Mouse (Mus musculus): ENCODE measurements around the gene Dek.
A peak's percentile ranks its signal among the peaks of the same experiment; 100 is the strongest.

Gene Dek

DNA sequence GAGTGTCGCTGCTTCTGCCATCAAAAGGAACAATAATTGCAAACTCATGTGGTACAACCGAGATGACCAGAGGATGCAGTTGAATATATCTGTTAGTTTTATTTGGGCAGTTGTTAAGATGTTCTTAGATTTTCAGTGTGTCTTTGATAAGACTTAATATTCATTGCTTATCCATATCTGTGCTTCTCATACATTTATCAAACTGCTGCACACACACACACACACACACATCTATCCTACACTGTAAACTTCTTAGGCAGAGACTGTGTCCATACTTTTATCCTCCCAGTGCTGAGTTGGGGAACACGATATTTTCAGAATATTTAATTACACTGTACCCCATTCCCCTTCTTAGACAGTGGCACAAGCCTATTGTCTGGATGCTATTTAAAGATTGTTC is 5.2 kb upstream of the Dek start:
- DNase-seq (ENCODE audit: low read depth, low spot score): no peak

DNA sequence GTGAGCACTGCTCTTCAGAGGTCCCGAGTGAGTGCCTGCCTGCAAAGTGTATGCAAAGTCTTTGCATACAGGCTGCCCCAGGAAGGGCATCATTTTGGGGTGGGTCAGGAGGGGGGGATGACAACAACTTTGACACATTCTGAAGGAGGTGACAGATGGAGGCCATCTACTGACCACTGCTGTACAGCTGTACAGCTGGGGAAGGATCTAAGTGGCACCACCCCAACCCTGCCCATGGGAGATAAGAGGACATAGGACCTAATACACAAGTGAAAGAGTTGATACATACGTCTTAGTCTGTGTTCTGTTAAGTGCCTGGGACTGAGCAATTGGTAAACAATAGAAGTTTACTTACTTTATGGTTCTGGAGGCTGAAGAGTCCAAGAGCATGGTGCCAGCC is 3.2 kb upstream of the Dek start:
- no peak for DNase-seq (ENCODE audit: low read depth, low spot score)

DNA sequence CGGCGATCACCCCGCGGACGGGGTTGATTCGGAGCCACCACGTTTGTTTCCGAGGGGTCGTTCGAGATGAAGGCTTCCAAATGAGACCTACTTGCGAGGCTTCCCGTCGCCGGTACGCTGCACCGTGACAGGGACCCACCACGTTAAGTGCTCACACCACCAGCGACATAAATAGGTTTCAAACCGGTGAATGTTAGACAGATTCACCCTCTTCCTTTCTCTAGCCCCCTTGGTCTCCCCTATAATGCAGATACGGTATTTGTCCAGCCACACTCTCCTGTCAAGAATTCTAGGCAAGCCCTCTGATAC is 533 bp upstream of the Dek start:
- no peak for DNase-seq (ENCODE audit: low read depth, low spot score)

DNA sequence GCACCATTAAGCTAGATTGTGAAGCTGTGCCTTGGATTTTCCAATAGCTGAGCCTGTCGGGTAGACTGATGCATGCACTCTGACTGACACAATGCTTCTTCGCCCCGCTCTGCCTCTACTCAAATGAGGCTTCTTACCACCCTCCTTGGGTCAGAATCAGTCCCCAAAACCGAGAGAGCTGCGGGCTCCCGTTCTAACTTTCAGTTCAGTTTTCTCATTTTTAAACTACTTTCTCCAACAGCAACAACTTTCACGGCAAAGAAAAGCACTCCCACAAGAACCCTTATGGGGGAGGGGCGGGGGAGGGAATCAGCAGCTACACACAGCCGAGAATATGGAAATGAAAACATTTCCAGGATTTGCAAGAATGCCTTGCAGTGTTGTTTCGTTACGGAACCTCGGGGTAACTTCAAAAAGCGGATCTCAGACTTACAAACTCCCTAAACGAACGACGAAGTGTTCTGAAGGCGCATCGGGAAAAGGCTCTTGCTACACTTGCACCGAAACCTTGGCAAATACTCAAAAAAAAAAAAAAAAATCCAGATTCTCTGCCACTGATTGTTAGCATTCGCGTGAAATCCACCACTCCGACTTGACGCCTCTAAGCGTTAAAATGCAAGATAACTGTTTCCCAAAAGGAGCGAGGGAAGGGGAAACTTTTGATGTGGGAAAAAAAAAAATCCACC is 1.0 kb downstream of the Dek start:
- DNase-seq (ENCODE audit: low read depth, low spot score): peak; percentile 34

DNA sequence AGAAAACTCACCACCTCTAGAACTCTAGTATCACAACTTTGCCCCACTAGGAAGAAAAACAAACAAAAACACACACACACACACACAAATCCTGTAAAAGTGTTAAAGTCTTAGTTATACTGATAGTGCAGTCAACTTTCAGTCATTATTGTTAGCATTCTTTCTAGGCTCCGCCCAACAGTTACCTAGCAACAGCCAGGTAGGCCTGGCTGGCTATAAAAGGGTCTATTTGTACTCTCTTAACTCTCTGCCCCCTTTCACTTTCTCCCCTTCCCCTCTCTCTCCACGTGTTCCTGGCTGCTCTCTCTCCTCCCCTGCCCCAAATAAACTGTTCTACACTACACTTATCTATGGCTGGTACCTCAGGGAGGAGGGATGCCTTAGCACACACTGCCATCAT is 1.9 kb downstream of the Dek start:
- DNase-seq (ENCODE audit: low read depth, low spot score): no peak

DNA sequence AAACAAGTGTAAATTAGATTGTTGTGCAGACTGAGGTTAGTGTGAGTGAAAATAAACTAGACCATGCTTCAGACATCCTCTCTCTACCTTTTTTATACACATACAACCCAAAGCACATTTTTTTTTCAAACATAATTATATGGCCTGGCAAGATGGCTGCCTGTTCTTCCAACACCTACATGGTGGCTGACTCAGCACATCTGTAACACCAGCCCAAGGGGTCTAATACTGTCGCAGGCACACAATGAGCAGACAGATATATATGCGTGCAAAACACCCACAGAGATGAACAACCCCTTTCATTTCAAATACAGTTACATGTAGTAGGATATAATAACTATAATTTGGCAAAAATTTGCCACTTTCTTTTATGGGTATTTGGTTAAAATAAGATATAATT is 5.4 kb downstream of the Dek start:
- no peak for DNase-seq (ENCODE audit: low read depth, low spot score)

DNA sequence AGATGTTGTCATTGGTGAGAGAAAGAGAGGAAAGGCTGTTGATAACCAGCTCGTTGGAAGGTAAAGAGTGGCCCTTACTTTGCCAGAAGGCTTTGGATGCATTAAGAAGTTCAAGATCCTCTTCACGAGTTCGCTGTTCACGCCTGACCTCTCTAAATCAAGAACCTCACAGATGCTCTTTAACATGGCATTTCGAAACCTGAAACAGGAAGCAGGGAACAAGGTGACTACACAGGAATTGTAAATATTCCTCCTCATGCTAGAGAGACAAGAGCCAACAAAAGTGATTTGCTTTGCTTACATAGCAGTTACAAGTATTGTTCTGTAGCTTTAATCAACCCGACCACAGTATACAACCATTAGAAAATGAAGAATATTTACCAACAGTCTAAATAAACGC is 6.7 kb downstream of the Dek start:
- DNase-seq (ENCODE audit: low read depth, low spot score): no peak

DNA sequence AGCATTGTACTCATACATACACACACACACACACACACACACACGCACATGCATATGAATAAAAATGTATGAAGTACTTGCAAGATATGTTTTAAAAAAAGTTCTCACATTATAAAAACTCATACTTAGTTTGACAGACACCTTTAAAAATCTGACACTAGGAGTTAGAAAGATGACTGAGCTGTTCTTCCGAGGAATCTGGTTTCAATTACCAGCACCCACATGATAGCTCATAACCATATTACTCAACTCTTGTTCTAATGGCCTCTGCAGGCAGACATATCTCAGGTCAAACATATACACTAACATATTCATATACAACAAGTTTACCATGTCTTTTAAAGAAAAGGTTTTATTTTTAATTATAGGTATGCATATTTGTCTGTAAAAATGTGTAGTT is 9.4 kb downstream of the Dek start:
- DNase-seq (ENCODE audit: low read depth, low spot score): no peak

DNA sequence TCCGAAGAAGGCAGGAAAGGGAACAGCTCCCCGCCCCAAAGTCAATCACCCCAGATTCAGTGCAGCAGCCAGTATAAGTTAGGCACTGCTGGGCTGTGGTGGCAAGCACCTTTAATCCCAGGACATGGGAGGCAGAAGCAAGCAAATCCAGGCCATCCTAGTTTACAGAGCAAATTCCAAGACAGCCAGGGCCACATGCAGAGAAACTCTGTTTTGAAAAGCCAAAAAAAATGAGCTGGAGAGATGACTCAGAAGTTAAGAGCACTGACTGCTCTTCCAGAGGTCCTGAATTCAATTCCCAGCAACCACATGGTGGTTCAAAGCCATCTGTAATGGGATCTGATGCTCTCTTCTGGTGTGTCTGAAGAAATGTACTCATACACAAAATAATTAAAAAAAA is 12.2 kb downstream of the Dek start:
- no peak for DNase-seq (ENCODE audit: low read depth, low spot score)

DNA sequence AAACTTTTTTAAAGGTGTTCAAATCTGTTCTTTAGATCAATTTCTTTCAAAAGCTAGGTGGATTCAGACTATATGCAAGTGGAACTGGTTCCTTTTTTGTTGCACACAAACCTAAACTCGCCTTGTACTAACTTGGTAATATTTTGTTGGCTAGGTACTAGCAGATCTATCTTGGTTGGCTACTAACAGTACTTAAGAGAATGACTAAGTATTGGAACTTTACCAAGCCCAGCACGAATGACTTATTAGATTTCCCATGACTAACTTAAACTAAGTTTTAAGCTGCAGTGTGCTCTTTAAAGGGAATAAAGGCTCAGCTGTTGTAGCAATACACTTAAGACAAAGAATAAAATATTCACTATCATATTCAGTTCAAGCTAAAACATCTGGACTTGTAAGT is 16.7 kb downstream of the Dek start:
- no peak for DNase-seq (ENCODE audit: low read depth, low spot score)

DNA sequence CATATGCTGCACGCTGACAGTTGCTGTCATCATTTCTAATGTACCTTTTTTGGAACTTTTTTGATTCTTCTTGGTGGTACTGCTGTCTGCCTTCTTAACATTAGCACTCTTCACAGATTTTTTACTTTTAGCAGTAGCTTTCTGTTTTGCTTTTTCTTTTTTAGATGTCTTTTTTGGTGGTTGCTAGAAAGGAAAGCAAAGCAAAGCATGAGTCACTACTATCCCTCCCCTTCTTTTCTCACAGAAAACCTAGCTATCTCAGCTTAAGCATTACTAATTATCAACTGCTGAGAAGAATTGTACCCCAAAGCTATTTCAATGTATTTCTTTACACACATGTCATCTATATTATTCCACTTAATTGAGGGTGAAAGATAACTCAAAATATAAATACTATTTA is 17.6 kb downstream of the Dek start:
- no peak for DNase-seq (ENCODE audit: low read depth, low spot score)

DNA sequence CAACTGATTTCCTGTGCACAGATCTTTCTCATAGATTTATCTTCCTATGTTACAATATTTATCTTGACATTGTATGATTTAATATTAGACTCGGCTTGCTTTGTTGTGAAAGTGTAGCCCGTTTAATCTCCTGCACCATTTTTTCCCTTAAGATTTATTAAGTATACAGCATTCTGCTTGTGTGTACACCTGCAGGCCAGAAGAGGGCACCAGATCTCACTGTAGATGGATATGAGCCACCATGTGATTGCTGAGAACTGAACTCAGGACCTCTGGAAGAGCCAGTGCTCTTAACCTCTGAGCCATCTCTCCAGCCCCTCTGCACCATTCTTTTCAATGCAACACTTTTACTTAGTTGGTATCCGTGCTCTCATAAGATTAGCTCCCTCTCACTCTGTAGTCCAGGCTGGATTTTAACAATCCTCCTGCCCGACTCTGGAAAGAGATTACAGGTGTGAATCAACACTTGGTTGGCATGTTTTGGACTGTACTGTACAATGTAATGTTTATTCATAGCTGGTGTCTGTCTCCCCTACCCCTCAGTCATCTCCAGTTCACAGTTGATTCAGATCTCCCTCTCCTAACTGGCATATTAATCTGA is 25.0 kb downstream of the Dek start:
- no peak for DNase-seq (ENCODE audit: low read depth, low spot score)

DNA sequence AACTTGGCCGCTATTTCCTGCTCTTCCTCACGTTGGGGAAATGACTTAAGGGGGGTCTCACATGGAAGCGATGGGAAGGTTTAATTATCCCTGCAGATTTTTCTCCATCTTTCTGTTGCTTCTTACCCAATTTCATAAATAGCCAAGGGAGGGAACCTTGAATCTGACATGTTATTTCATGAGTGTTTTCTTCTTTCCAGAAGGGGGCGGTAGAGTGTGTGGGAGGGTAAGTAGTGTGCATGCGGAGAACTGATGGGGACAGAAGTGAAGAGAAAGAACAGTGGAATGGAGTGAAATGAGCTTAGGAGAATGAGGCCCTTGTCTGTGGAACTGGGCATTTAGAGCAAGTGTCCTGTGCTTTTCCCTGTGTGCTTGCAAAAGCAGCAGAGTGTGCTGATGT is 27.2 kb downstream of the Dek start:
- DNase-seq (ENCODE audit: low read depth, low spot score): no peak

DNA sequence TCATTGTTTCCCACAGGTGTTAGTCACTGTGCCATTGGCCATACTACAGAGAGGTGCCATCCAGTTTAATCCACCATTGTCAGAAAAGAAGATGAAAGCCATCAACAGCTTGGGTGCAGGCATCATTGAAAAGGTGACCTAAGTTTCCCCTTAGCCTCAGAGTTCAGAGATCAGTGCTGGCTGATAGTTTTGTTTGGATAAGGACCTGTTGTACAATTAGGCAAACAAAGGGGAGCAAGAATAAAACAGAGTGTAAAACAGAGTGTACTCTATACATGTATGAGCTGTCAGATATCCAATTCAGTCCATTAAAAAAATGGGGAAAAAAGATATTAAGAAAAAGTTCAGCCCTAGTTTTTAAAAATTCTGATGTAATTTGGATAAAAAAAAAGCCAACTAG is 28.6 kb downstream of the Dek start:
- no peak for DNase-seq (ENCODE audit: low read depth, low spot score)

DNA sequence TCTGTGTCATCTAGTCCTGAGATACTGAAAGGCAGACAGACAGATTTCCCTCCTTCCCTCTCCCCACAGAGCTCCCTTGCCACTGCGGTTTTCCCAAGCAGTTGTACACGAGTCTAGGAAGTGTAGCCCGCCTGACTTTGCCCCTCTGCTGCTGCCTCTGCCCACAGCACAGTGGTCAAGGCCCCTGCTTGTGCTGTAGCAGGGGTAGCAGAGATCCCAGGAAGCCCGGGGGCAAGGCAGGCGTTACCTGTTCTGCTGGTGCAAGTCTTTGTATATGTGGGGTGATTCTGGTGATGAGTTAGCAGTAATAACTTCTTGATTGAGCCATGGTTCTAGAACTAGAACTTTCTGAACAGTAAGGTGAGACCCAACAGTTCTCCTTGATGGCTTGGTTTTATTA is 29.8 kb downstream of the Dek start:
- no peak for DNase-seq (ENCODE audit: low read depth, low spot score)

DNA sequence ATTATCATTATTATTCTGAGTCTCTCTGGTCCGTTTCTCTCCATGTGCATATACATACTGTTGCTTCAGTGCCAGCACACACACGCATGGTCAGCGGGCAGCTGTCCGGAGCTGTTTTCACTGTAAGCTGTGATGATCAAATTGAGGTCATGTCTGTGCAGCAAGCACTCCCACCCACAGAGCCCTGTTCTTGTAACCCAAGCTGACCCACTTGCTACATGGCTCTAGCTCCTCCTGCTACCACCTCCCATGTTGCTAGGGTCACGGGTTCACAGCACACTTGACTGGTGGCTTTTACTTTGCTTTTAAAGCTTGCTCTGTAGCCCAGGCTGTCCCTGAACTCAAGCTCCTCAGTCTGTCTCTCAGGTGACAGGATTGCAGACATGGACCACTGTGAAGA is 33.5 kb downstream of the Dek start:
- DNase-seq (ENCODE audit: low read depth, low spot score): no peak

DNA sequence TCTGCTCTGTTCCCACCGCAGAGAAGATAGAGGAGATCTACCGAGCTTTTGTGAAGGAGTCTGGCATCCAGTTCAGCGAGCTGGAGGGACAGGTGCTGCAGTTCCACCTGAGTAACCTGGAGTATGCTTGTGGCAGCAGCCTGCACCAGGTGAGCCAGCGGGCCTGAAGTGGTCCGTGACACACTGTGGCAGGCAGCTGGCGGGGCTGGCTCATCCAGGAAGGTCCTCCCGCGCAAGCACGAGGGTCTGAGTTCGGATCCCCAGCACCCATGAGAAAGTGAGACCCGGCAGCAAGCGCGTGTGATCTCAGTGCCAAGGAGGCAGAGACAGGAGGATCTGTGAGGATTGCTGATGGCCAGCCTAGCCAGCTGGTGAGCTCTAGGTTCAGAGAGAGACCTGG is 34.1 kb downstream of the Dek start:
- DNase-seq (ENCODE audit: low read depth, low spot score): no peak

DNA sequence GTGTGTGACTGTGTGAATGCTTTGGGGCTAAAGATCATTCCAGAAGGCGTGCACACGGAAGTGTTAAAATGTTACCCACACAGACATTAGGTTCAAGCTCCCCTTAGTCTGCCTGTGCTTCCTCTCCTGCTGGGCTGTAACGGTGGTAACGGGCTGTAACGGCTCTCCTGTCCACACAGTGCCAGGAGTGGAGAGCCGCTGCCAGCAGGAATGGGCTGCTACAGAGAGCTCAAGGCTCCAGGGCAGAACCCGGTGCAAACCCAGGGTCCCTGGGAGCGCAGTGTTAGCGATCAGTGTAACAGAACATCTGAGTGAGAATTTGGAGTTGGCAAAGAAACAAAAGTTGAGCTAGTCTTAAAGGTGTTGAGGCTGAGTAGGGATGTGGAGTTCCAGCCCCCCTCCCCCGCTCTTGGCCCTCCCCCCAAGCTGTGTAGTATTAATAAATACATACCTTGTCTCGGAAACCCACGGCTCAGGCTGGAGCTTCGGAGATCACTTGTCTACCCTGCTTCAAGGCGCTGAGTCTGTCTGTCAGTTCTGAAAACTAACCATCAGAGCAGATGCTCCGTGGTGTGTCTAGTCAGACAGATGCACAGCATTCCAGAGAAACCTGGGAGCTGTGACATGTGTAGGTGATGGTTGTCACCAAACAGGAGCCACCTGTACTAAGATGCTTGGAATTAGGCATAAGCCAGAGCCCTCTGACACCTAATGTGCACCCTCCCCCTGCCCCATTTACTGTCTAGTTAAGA is 35.5 kb downstream of the Dek start:
- DNase-seq (ENCODE audit: low read depth, low spot score): no peak

DNA sequence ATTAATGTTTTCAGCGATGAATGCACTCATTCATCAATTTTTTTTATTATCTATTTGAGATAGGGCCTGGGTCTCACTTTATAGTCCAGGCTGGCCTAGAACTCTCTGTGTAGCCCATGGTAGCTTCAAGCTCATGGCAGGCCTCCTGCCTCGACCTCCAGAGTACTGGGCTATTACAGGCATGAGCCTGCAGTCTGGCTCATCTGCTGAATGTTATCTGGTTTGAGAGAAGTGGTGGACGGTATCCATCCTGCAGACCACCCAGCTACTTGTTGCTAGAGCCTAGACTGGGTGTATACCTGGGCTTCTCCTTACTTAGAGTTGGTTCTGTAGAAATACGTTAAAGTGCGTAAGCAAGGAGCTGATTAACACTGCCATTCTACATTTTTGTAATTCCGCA is 39.0 kb downstream of the Dek start:
- no peak for DNase-seq (ENCODE audit: low read depth, low spot score)

DNA sequence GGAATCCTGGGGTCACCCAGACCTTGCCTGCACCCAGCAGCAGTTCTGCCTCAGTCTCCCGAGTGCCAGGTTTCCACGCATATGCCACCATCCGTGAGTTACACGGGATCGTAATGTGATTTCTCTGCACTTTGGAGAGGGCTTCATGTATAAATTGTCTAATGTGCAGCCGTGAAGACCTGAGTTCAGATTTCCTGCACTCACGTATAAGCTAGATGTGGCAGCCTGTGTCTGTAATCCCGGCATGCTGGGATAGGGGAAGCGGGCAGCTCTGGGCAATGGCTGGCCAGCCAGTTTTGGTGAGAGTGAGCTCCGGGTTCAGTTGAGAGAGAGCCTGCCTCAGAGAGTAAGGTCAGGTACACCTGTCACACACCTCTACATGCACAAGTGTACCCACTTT is 39.5 kb downstream of the Dek start:
- no peak for DNase-seq (ENCODE audit: low read depth, low spot score)

DNA sequence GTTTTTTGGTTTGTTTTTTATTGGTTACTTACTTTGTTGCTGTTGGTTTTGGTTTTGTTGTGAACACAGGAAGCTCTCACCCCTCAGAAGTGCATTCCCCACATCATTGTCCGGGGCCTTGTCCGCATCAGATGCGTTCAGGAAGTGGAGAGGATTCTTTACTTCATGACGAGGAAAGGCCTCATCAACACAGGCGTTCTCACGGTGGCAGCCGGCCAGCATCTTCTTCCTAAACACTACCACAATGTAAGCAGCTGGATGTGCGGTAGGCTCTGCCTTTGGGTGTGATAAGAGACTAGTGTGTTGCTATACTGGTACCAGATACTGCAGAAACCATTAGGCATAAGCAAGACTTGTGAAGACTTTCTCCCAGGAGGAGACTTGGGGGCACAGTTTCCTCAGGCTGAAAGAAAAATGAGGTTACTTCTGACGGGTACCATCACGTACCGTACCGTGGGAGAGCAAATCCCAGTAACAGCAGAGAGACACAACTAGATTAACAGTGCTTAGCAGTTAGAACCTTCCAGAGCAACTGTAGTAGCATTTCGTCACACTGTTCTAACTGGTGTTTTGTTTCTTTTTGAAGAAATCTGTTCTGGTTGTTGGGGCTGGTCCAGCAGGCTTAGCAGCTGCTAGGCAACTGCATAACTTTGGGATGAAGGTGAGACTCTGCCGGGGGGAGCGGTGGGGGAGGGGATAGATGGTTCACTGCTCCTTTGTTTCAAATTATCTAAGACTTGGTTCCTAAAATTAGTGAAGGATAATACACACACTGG is 41.8 kb downstream of the Dek start:
- no peak for DNase-seq (ENCODE audit: low read depth, low spot score)

DNA sequence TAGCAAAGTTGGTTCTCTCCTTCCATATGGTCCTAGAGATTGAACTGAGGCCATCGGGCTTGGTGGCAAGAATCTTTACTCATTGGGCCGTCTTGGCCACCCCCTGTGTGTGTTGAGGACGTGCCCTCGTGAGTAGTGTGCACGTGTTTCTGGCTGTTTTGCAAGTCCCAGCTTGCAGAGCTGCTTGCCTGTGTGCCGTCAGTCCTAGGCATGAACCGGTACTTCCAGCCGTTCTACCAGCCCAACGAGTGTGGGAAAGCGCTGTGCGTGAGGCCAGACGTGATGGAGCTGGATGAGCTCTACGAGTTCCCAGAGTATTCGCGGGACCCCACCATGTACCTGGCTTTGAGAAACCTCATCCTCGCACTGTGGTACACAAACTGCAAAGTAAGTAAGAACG is 43.2 kb downstream of the Dek start:
- no peak for DNase-seq (ENCODE audit: low read depth, low spot score)

DNA sequence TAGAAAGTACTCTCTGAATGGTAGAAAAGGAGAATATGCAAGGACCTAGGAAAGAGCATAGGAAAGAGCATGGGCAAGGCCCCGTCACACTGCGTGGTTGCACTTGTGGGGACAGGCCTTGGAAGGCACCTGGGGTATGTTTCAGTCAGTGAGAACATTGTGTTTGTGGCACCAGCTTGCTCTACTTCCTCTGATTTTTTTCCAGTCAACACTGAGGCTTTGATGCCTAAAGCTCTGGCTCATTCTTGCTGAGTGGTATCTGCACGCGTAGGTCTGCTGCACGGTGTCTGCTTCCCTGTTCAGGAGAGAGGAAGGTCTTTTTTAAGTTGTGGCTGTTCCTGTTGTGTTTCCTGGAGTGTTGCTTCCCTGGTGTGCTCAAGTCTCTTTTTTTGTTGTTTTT is 49.2 kb downstream of the Dek start:
- DNase-seq (ENCODE audit: low read depth, low spot score): no peak

Data from brain, embryonic 18.5 days (tissue).